10 mouse cellular contexts compared by ENCODE assay signal in genomic region chr8:120403606-120404269, GRCm38 (mm10).
A peak's percentile ranks its signal among the peaks of the same experiment; 100 is the strongest.
DNase-seq lines count a peak whose midpoint lies in the region; ATAC-seq and TF ChIP-seq lines count a peak whose summit lies in the region.
"Had no signal": no experiment of that assay in that cellular context is flagged by ENCODE, and none has a peak within 500 bp of the region (broad histone marks: within the 10 kb centered on the region; RNA-seq: fewer than 3 reads in every experiment).

No protein-coding gene starts in this region.

- no peak overlapping the region for H3K4me3 ChIP-seq in heart, embryonic 12.5 days
- H3K4me3 ChIP-seq in embryonic facial prominence, embryonic 10.5 days: no peak overlapping the region
- H3K4me3 ChIP-seq in cerebellum, adult 2 months (replicated peaks; ENCODE audit: insufficient read depth, low read depth, low read length): no peak overlapping the region
- H3K4me3 ChIP-seq: erythroblast, embryonic 14.5 days; limb, embryonic 15.5 days had no signal

- no peak for TF ChIP-seq POLR2A in cerebellum, adult 2 months (IDR thresholded peaks at IDR 0.05; ENCODE audit: borderline replicate concordance, insufficient read depth, low read length)

- no peak overlapping the region for H3K27ac ChIP-seq in heart, embryonic 12.5 days (ENCODE audit: poor library complexity, severe bottlenecking)
- 0 out of 2 replicates have a peak overlapping the region, but pooled peaks have one; percentile 21 for H3K27ac ChIP-seq in embryonic facial prominence, embryonic 10.5 days (replicated peaks)
- H3K27ac ChIP-seq in cerebellum, adult 2 months (ENCODE audit: insufficient read depth, low read length): no peak overlapping the region
- H3K27ac ChIP-seq: limb, embryonic 15.5 days had no signal

- no peak overlapping the region for H3K4me2 ChIP-seq in heart, embryonic 12.5 days
- H3K4me2 ChIP-seq: limb, embryonic 15.5 days; lung, embryonic 14.5 days had no signal

- 0 out of 2 replicates have a peak overlapping the region, but pooled peaks have one; percentile 3 for H3K9ac ChIP-seq in heart, embryonic 12.5 days
- H3K9ac ChIP-seq: limb, embryonic 15.5 days; lung, embryonic 14.5 days had no signal

- H3K9me3 ChIP-seq in heart, embryonic 12.5 days (replicated peaks): no peaks in the 10 kb centered on the region
- no peaks in the 10 kb centered on the region for H3K9me3 ChIP-seq in embryonic facial prominence, embryonic 10.5 days
- H3K9me3 ChIP-seq: limb, embryonic 15.5 days had no signal

- WGBS in heart, embryonic 12.5 days: 70% methylated on average over 7 of the region's 7 CpGs
- 79% methylated on average over 7 of the region's 7 CpGs for WGBS in embryonic facial prominence, embryonic 10.5 days
- 97% methylated on average over 7 of the region's 7 CpGs for WGBS in cerebellum, adult 2 months

- peaks cover 6% of the 10 kb centered on the region; the same call in 1 of the 2 replicates for H3K27me3 ChIP-seq in heart, embryonic 12.5 days (replicated peaks)
- H3K27me3 ChIP-seq in embryonic facial prominence, embryonic 10.5 days (replicated peaks; ENCODE audit: low read depth, poor library complexity, severe bottlenecking): peaks cover 54% of the 10 kb centered on the region
- no peaks in the 10 kb centered on the region for H3K27me3 ChIP-seq in cerebellum, adult 2 months (ENCODE audit: control insufficient read depth, insufficient read depth, low read length)
- H3K27me3 ChIP-seq: limb, embryonic 15.5 days had no signal

- no peaks in the 10 kb centered on the region for H3K36me3 ChIP-seq in heart, embryonic 12.5 days
- no peaks in the 10 kb centered on the region for H3K36me3 ChIP-seq in embryonic facial prominence, embryonic 10.5 days (replicated peaks)
- H3K36me3 ChIP-seq: limb, embryonic 15.5 days had no signal

- no peak for DNase-seq in heart, adult 8-10 months (ENCODE audit: low spot score)
- peak; percentile 44 for DNase-seq in thymus, postnatal 14 days
- DNase-seq in thymus, postnatal 10 days (ENCODE audit: low spot score in 2 of 2): no peak
- DNase-seq in embryonic facial prominence, embryonic 10.5 days (ENCODE audit: low spot score): no peak
- DNase-seq in cerebellum, adult 2 months: no peak

- no peak for ATAC-seq in heart, embryonic 12.5 days (ENCODE audit: insufficient number of reproducible peaks, low FRiP score)
- ATAC-seq in activated CD4-positive, CD25-positive, alpha-beta regulatory T cell, adult 4 months: no peak

- peaks cover 29% of the 10 kb centered on the region for H3K4me1 ChIP-seq in heart, embryonic 12.5 days (replicated peaks)
- peaks cover 69% of the 10 kb centered on the region for H3K4me1 ChIP-seq in embryonic facial prominence, embryonic 10.5 days
- peaks cover 14% of the 10 kb centered on the region for H3K4me1 ChIP-seq in cerebellum, adult 2 months (ENCODE audit: control insufficient read depth, insufficient read depth, low read length)

- TF ChIP-seq CTCF in cerebellum, adult 2 months (IDR thresholded peaks at IDR 0.05; ENCODE audit: borderline replicate concordance, insufficient read depth, low read depth, low read length): no peak
